Mouse (Mus musculus): ENCODE results near the gene Gm9903.

The Gm9903 gene

GRCm38 (mm10) chr5:33629301-33629987 is at the start of gene Gm9903, which contains the start of gene Fam53a:
Gene Gm9903 (plus strand): TSS chr5:33629925.
Gene Fam53a (minus strand): TSS chr5:33629635.
- peak; percentile 97 for ATAC-seq (ENCODE audit: low TSS enrichment)

- ATAC-seq (ENCODE audit: low TSS enrichment), result no peak
These were observed 49.4 kb upstream of the Gm9903 start for GRCm38 (mm10) chr5:33580336-33580735.

- ATAC-seq (ENCODE audit: low TSS enrichment), result no peak
These were observed 42.1 kb upstream of the Gm9903 start for GRCm38 (mm10) chr5:33587498-33588058.

DNA sequence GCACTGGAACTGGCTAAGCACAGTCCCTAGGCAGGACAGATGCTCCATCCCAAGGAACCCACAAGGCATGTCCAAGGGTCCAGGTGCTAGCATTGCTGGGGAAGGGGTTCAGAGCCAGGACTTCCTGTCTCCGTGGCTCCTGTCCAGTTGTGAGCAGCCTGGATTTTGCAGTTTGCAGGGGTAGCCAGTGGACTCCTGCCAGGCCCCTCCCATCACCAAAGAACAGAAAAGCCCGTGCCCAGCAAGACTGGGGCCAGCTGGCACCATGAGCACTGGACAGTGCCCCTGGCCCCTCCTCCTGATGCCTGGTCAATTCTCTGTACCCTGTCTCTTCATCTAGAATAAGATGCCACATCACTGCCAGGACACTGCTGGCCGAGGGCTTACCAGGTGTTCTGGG is 41.7 kb upstream of the Gm9903 start:
- ATAC-seq (ENCODE audit: low TSS enrichment), result no peak

- ATAC-seq (ENCODE audit: low TSS enrichment), result peak; percentile 86
These were observed 40.4 kb upstream of the Gm9903 start for GRCm38 (mm10) chr5:33589221-33589888.

GRCm38 (mm10) chr5:33593620-33594019 is 36.1 kb upstream of the Gm9903 start:
- ATAC-seq (ENCODE audit: low TSS enrichment), result no peak

- ATAC-seq (ENCODE audit: low TSS enrichment), result no peak
These were observed 24.4 kb upstream of the Gm9903 start for GRCm38 (mm10) chr5:33605314-33605713.

DNA sequence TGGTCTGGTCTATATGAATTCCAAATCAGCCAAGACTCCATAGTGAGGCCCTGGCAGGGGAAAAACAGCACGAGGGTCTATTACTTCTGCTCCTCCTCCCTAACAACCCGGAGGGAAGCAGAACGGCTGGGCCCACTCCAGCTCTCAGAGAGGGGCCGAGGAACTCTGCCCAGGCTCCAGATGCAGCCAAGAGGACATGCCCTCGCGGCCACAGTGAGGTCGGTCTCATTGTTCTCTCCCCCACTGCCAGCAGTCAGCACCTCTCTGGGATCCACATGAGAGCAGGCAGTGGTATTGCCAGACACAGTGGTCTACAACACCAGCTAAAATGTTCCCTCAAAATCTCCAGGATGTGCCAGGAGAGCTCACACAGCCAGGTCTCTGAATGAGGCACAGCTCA is 23.1 kb upstream of the Gm9903 start:
- no peak for ATAC-seq (ENCODE audit: low TSS enrichment)

- ATAC-seq (ENCODE audit: low TSS enrichment), result no peak
These were observed 22.3 kb upstream of the Gm9903 start for GRCm38 (mm10) chr5:33607434-33607833.

DNA sequence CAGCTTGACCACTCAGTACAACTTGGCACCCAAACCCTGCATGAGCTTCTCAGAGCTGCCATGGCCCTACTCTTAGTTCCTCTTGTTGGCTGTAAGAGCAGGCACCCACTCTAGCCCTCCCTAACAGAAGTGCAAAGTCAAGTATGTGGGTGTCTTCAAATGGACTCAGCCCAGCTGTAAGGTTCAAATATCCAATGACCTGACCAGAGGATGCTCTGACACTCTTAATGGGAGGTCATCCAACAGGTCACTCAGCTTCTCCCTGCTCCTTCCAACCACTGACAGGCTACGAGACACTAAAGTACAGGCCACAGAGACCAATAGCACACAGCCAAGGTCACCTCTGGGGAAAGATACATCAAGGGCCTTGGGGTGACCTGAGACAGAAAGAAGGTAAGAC is 20.5 kb upstream of the Gm9903 start:
- ATAC-seq (ENCODE audit: low TSS enrichment), result no peak

GRCm38 (mm10) chr5:33611795-33612194 is 17.9 kb upstream of the Gm9903 start:
- ATAC-seq (ENCODE audit: low TSS enrichment), result no peak

GRCm38 (mm10) chr5:33614391-33614790 is 15.3 kb upstream of the Gm9903 start:
- ATAC-seq (ENCODE audit: low TSS enrichment), result no peak

- ATAC-seq (ENCODE audit: low TSS enrichment), result no peak
These were observed 7.1 kb upstream of the Gm9903 start for GRCm38 (mm10) chr5:33622671-33623070.

DNA sequence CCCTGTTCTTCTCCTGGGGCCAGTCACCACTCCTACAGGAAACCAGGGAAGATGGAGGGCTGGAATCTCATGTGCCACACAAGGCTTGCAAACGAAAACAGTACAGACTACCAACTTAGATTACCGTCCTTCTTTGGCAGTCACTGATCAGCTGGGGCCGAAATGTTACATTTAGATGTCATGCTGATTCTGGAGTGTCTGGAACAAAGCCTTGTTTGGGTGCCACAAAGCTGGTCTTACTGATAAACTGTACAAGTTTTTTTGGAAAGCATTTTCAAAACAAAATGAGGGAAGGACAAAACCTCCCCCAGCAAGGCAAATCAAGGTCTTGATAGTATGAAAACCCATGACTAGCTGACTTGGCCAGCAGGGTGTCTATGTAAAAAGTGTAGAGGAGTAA is 6.0 kb upstream of the Gm9903 start:
- no peak for ATAC-seq (ENCODE audit: low TSS enrichment)

- ATAC-seq (ENCODE audit: low TSS enrichment), result no peak
These were observed 1.8 kb upstream of the Gm9903 start for GRCm38 (mm10) chr5:33627968-33628367.

DNA sequence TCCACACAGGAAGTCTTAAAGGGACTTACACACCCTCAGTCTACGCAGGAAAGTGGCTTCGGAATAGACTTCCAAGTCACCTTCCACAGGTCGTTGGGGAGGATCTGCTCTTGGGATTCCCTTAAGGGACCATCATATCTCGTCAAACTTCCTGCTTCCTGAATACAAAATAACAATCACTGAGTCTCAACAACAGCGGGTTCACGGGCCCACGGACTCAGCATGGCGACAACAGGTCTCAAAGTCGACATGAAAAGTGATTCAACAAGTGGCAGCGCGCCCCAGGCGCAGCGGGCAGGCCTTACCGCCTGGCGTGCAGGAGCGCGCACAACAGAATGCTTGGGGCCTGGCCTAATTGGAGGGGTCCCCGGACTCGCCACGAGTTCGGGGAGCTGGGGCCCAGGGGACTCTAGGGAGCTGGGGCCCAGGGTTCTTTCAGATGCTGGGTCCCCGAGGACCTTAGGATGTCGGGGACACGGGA is 865 bp upstream of the Gm9903 start:
- peak; percentile 25 for ATAC-seq (ENCODE audit: low TSS enrichment)

DNA sequence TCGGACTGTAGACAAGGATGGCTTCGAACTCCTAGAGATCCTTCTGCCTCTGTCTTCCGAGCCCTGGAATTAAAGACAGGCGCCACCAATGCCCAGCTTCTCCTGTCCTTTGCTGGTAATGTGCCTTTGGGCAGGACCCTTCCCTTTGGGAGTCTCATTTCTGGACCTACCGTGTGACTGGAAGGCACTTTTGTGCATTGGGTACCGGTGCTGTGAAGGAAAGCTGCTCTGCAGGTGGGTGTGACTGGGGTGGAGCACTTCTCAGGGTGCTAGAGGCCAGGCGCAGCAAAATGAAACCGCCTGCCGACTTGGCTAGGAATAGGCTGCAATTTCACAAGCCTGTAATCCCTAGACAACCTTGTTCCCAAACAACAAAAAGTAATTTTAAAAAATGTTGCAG is 336 bp downstream of the Gm9903 start:
- ATAC-seq (ENCODE audit: low TSS enrichment), result peak; percentile 18; the same call in 1 of the 2 replicates

DNA sequence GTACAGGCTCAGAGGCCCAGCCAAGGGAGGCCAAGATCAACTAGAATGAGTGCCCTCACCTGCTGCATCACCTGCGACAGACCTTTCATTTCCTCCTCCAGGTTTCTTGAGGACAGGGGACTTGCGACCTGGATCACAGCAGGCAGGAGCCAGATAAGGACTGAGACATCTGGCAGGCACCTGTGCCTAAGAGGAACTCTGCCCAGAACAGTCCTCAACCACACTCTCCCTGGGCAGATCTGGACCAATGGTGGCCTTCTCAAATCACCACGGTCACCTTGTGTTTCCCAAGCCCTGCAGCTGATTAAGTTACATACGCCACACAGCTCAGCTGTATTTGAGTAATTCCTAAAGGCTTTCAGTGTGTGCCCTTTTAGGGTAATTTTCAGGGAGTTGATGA is 890 bp downstream of the Gm9903 start:
- ATAC-seq (ENCODE audit: low TSS enrichment), result no peak

GRCm38 (mm10) chr5:33632526-33632925 is 2.8 kb downstream of the Gm9903 start:
- ATAC-seq (ENCODE audit: low TSS enrichment), result no peak

DNA sequence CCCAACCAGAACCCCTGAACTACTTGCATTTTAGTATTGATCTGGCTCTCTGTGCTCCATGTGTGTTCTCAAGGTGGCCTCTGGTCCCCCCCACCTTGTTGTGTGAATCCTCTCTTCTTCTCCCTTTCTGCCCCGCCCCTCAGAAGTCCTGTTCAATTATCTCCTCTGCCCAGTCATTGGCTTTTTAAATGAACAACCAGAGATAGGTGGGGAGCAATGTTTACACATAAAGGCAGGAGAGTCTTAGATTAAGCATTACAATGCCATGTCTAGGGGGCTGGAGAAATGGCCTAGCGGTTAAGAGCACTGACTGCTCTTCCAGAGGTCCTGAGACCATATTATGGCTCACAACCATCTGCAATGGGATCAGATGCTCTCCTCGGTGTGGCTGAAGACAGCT is 5.6 kb downstream of the Gm9903 start:
- ATAC-seq (ENCODE audit: low TSS enrichment), result no peak

- ATAC-seq (ENCODE audit: low TSS enrichment), result no peak
These were observed 8.1 kb downstream of the Gm9903 start for GRCm38 (mm10) chr5:33637606-33638350.

DNA sequence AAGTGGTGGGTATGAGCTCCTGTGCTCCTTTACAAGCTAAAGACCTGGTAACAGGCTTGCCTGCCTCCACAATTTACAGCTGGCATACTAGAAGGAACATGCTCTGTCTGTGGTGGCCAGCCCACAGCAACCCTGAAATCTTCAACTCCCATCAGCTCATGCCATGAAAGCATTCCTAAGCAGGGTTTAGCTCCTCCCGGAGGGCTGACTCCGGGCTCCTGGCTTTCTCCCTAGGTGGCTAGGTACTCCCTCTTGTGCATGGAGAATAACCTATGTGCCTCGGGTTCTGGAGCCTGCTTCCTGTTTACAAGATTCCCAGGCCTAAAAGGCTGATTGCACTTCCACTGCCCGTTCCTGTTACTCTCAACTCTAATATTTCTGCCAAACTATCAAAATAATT is 9.1 kb downstream of the Gm9903 start:
- ATAC-seq (ENCODE audit: low TSS enrichment), result no peak

Measured in frontal cortex, adult (tissue).